Mouse (Mus musculus) liver, embryonic 14.5 days (tissue): ENCODE results near the gene Pbx2.

Source experiments
- CTCF ChIP-seq: IDR thresholded peaks from 2 replicates; pipeline ENCODE4 v1.5.1; 2016; ENCODE audit warnings: antibody characterized with exemption, low read depth, control low read depth
- EP300 ChIP-seq: IDR thresholded peaks from 2 replicates; pipeline ENCODE4 v1.6.1; 2016; ENCODE audit warnings: antibody characterized with exemption, low read depth

DNA sequence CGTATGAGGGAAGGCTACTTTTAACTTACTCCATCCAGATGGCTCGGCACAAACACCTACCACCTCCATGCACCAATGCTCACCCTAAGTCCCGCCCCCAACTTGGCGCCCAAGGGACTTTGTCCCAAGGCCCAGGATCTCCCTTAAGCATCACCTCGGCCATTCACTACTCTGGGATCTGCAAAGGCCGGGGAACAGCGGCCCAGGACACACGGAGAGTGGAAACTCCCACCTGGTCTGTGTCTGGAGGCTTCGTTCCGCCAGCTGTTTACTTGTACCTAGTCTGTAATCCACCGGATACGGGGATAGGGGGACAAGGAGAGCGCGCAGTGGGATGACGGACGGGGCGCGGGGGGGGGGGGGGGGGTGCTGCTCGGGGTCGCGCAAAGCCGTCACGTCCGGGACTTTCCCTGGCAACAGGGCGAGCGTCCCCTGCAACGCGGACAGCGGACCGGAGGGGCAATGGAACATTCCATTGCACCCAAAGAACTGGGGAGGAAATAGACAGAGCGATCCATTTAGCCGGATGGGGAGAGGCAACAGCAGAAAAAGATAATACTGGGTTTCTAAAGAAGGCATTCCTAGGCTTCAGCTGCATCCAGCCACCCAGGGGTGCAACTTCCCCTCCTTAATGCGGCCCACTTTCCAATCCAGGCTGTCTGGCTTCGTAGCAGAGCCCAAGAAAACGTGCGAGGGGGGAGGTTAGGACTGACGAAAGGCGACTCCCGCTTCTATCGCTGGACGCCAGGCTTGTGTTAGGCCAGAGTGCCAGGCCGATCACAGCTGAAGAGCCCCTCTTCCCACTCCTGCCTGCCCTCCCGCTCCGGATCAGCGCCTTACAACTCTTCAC lies 36.3 kb downstream of the Pbx2 start:
- TF ChIP-seq CTCF (no peak), EP300 (no peak)
